Mouse (Mus musculus): Measurements from ENCODE around the gene Nrtn.

DNA sequence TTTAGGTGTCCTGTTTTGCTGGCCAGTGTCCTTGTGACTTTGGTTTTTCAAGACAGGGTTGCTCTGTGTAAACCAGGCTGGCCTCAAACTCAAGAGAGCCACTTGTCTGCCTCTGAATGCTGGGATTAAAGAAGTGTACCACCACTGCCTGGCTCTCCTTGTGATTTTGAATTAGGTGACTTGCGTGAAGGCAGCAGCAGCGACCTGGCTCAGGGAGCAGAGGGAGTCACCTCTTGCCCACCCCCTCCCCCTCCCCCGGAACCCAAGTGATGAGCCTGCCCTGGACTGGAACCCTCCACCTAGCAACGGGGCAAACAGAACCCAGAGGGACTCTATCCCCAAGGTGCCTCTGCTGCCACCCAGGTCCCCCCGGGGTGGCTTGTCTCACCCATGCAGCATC is 12.6 kb upstream of the Nrtn start, which contains the start of gene Prr22:
- TF ChIP-seq CTCF (IDR thresholded peaks at IDR 0.05; ENCODE audit: control insufficient read depth, insufficient read depth, insufficient replicate concordance, low read depth, low read length) (no peak), POLR2A (IDR thresholded peaks at IDR 0.05; ENCODE audit: control insufficient read depth, low read depth, low read length) (no peak; the same call in 1 of the 2 replicates)

Data from testis, adult 2 months (tissue).